Mouse (Mus musculus) layer of hippocampus, postnatal 14 days (tissue): Measurements from ENCODE around the gene Sp3. TPM values are rescaled to one million over a fixed set of nuclear protein-coding genes. Genes with fewer than 3 reads are reported as not detected.
"Not testable (repeated sequence)": the region's sequence is repeated elsewhere in the genome, so short reads cannot be mapped to it uniquely, and the experiment has no call there.

Experiments
- DNase-seq, 2 experiments: peaks; one replicate each; pipeline ENCODE4 v3.0.0; 2021 to 2022; ENCODE audit warnings: low spot score in 2 of 2, mixed read lengths in 1 of 2
- total RNA-seq, 2 experiments: library from RNA; stranded (reverse); gene quantifications; 2 replicates each; pipeline ENCODE4 v1.2.3; 2021

Sp3 gene
- total RNA-seq, 2 experiments from 2014 or later: 51.1 to 58.2 TPM

- peak; percentile 66 to 83 for DNase-seq
These were observed 15.3 kb upstream of the Sp3 start for GRCm38 (mm10) chr2:72995346-72996097.

GRCm38 (mm10) chr2:72994165-72994564, 13.9 kb upstream of the Sp3 start:
- no peak for DNase-seq

- no peak for DNase-seq
These were observed 12.3 kb upstream of the Sp3 start for GRCm38 (mm10) chr2:72992497-72992896.

- not testable (repeated sequence) for DNase-seq
These were observed 8.7 kb upstream of the Sp3 start for GRCm38 (mm10) chr2:72988945-72989344.

GRCm38 (mm10) chr2:72986616-72987015, 6.4 kb upstream of the Sp3 start, which contains the start of gene Gm11084:
Gene Gm11084, minus strand, starts transcription at chr2:72986716.
- no peak for DNase-seq

GRCm38 (mm10) chr2:72985516-72985915, 5.3 kb upstream of the Sp3 start:
- no peak for DNase-seq

GRCm38 (mm10) chr2:72984806-72985205, 4.6 kb upstream of the Sp3 start:
- DNase-seq: no peak

GRCm38 (mm10) chr2:72983211-72983610, 3.0 kb upstream of the Sp3 start:
- no peak for DNase-seq

- no peak for DNase-seq
These were observed 2.0 kb upstream of the Sp3 start for GRCm38 (mm10) chr2:72982110-72982785.

GRCm38 (mm10) chr2:72981441-72982109, 1.3 kb upstream of the Sp3 start:
- DNase-seq: no peak

GRCm38 (mm10) chr2:72981075-72981420, 802 bp upstream of the Sp3 start:
- DNase-seq: no peak

- peak; percentile 69 to 85 for DNase-seq
These were observed 581 bp downstream of the Sp3 start for GRCm38 (mm10) chr2:72979659-72980071.

GRCm38 (mm10) chr2:72978901-72979658, 1.2 kb downstream of the Sp3 start:
- peak; percentile 81 to 86 for DNase-seq

GRCm38 (mm10) chr2:72978473-72978872, 1.8 kb downstream of the Sp3 start:
- no peak for DNase-seq

GRCm38 (mm10) chr2:72977272-72977671, 3.0 kb downstream of the Sp3 start:
- no peak for DNase-seq

GRCm38 (mm10) chr2:72976036-72976435, 4.2 kb downstream of the Sp3 start:
- no peak for DNase-seq

- DNase-seq: no peak
These were observed 9.4 kb downstream of the Sp3 start for GRCm38 (mm10) chr2:72970831-72971230.

GRCm38 (mm10) chr2:72970302-72970701, 9.9 kb downstream of the Sp3 start:
- no peak for DNase-seq

- DNase-seq: no peak
These were observed 11.7 kb downstream of the Sp3 start for GRCm38 (mm10) chr2:72968536-72968935.

GRCm38 (mm10) chr2:72965450-72965849, 14.8 kb downstream of the Sp3 start:
- DNase-seq: no peak

GRCm38 (mm10) chr2:72956415-72956814, 23.8 kb downstream of the Sp3 start:
- DNase-seq: no peak
